Mouse (Mus musculus): ENCODE measurements at regions not wholly inside any gene's neighbourhood (a gene's known extent, or its start where the extent isn't known, plus 50 kb on each side); places are given as distances from the start of the nearest gene placed in this dataset.

DNA sequence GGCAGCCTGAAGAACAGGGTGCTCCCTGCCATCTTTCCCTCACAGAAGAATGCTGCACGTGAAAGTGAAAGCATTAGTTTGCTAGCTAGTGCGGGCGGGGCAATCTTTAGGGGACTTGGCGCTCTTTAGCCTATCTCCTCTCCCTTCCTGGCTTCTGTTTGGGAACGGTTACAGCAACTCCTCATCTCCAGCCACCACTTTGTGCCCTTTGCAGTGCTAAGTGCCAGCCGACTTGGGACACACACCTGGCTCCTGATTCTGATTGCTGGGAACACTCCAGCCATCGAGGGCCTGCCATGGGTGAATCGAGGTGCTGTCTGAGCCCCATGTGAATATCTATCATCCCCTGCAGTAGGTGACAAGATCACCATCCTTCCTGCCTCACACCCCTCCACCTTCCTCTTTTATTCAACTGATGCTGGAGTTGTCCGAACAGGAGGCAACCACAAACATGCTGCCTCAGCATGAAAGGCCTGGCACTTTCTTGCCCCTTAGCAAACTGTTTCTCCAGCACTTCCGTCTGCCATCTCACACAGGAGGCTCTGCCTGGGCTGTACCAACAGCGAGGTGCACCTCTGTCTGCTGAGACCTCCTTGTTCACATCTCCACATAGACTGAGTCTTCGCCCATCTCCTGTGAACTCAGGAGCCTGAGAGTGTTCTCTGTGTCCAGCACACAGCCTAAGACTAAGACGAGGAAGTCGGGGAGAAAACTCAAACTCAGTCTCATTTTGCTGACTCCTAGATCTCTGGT is 66.2 kb upstream of the Glrp1 start:
- Histone ChIP-seq H3K27ac (ENCODE audit: insufficient read depth, low read depth, low read length) (no peak overlapping the region), H3K36me3 (ENCODE audit: control insufficient read depth, insufficient read depth, low read length) (no peaks in the 10 kb centered on the region), H3K4me1 (ENCODE audit: control insufficient read depth, insufficient read depth, low read length) (no peaks in the 10 kb centered on the region), H3K4me3 (ENCODE audit: insufficient read depth, low read depth, low read length) (no peak overlapping the region), H3K27me3 (replicated peaks; ENCODE audit: control insufficient read depth, insufficient read depth, low read length) (no peaks in the 10 kb centered on the region)
- WGBS: 70% methylated on average over 14 of the region's 14 CpGs
- TF ChIP-seq CTCF (conservative IDR thresholded peaks at IDR 0.05; ENCODE audit: insufficient read depth, insufficient read length, low read depth, low read length) (no peak), POLR2A (IDR thresholded peaks at IDR 0.05; ENCODE audit: low read depth, low read length) (no peak)
- DNase-seq: peak; percentile 48

DNA sequence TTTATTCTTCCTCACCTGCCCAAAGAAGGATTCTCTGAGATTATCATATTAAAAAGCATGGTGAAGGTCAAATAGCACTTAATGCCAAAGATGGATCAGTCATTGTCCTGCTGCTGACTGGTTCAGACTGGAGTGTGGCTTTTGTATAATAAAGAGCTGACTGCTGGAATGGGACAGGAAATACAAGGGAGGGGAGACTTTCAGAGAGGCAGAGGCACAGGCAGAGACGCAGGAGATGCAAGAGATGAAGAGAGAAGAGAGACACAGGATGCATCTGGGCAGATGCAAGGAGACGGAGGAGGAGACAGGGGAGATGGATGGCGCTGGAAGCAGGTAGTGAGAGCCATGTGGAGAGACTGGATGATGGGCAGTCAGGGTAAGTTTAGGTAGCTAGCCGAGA is 65.4 kb upstream of the Glrp1 start:
- 75% methylated on average over 4 of the region's 4 CpGs for WGBS
- no peak overlapping the region for H3K4me3 ChIP-seq (ENCODE audit: insufficient read depth, low read depth, low read length)
- no peak for TF ChIP-seq CTCF (conservative IDR thresholded peaks at IDR 0.05; ENCODE audit: insufficient read depth, insufficient read length, low read depth, low read length)
- no peak for TF ChIP-seq POLR2A (IDR thresholded peaks at IDR 0.05; ENCODE audit: low read depth, low read length)
- H3K36me3 ChIP-seq (ENCODE audit: control insufficient read depth, insufficient read depth, low read length): no peaks in the 10 kb centered on the region
- H3K27me3 ChIP-seq (replicated peaks; ENCODE audit: control insufficient read depth, insufficient read depth, low read length): no peaks in the 10 kb centered on the region
- no peaks in the 10 kb centered on the region for H3K4me1 ChIP-seq (ENCODE audit: control insufficient read depth, insufficient read depth, low read length)
- no peak overlapping the region for H3K27ac ChIP-seq (ENCODE audit: insufficient read depth, low read depth, low read length)
- no peak for DNase-seq

DNA sequence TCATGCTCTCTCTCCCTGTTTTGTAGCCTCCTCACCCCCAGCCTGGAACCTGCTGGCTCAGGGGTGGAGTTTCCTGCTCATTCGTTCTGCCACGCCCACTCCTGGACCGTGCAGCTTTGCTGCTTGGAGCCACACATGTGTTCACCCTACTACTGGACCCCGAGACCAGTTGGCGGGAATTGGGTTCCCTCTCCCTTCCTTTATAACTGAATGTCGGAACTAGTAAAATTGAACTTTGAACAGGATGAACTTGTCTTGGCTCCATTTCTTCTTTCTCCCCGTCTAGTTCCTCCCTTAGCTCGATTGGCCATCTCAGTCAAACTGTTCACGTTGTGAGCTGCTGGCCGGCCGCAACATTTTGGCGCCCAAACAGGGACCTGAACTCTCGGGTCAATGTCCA is 62.3 kb upstream of the Glrp1 start:
- no peaks in the 10 kb centered on the region for H3K4me1 ChIP-seq (ENCODE audit: control insufficient read depth, insufficient read depth, low read length)
- WGBS: 83% methylated on average over 13 of the region's 13 CpGs
- H3K27ac ChIP-seq (ENCODE audit: insufficient read depth, low read depth, low read length): no peak overlapping the region
- TF ChIP-seq CTCF (conservative IDR thresholded peaks at IDR 0.05; ENCODE audit: insufficient read depth, insufficient read length, low read depth, low read length): no peak
- no peak for TF ChIP-seq POLR2A (IDR thresholded peaks at IDR 0.05; ENCODE audit: low read depth, low read length)
- no peak overlapping the region for H3K4me3 ChIP-seq (ENCODE audit: insufficient read depth, low read depth, low read length)
- DNase-seq: peak; percentile 54
- H3K36me3 ChIP-seq (ENCODE audit: control insufficient read depth, insufficient read depth, low read length): no peaks in the 10 kb centered on the region
- H3K27me3 ChIP-seq (replicated peaks; ENCODE audit: control insufficient read depth, insufficient read depth, low read length): no peaks in the 10 kb centered on the region

DNA sequence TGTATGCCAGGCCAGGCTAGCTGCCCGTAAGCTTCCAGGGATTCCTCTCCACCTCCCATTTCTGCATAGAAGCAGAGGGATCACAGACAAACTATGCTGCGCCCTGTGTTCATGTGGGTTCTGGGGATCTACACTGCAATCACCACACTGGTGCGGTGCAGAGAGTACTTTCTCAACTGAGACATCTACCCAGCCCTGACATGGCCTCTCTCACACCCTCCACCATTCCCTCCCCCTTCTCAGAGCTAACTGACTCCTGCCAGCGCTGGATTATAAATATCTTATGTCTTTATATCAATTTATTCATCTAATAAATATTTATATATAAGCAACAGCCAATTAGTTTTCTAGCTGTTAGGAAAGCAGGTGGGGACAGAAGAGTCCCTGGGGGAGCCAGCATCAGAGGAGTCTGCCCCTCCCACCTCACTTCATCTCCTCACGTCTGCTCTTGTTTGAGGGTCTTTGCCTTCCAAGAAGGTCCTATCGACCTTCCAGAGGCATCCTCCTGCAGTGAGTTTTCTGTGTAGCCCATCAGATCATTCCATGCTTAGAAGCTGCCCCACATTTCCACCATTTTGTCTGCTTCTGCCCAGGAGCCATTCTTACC is 58.7 kb upstream of the Glrp1 start:
- H3K4me3 ChIP-seq (ENCODE audit: insufficient read depth, low read depth, low read length): no peak overlapping the region
- H3K27me3 ChIP-seq (replicated peaks; ENCODE audit: control insufficient read depth, insufficient read depth, low read length): no peaks in the 10 kb centered on the region
- DNase-seq: no peak
- H3K36me3 ChIP-seq (ENCODE audit: control insufficient read depth, insufficient read depth, low read length): no peaks in the 10 kb centered on the region
- WGBS: 88% methylated on average over 6 of the region's 6 CpGs
- no peak for TF ChIP-seq CTCF (conservative IDR thresholded peaks at IDR 0.05; ENCODE audit: insufficient read depth, insufficient read length, low read depth, low read length)
- TF ChIP-seq POLR2A (IDR thresholded peaks at IDR 0.05; ENCODE audit: low read depth, low read length): no peak
- no peaks in the 10 kb centered on the region for H3K4me1 ChIP-seq (ENCODE audit: control insufficient read depth, insufficient read depth, low read length)
- no peak overlapping the region for H3K27ac ChIP-seq (ENCODE audit: insufficient read depth, low read depth, low read length)

DNA sequence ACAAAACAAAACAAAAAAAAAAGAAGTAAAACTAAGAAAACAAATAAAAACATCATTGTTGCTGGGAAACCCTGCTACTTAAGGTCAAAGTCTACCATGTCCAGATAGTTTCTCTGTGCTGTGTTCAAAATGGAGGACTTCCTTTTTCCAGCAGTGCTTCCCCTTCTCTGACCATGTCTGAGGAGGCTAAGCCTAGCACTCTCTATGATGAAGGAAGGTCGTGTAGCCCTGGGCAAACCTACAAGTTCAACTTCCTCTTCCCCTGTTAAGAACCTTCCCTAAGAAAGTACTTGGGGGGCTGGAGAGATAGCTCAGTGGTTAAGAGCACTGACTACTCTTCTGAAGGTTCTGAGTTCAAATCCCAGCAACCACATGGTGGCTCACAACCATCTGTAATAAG is 57.3 kb upstream of the Glrp1 start:
- peak; percentile 8 for DNase-seq
- Histone ChIP-seq H3K36me3 (ENCODE audit: control insufficient read depth, insufficient read depth, low read length) (no peaks in the 10 kb centered on the region), H3K4me3 (ENCODE audit: insufficient read depth, low read depth, low read length) (no peak overlapping the region), H3K27me3 (replicated peaks; ENCODE audit: control insufficient read depth, insufficient read depth, low read length) (no peaks in the 10 kb centered on the region), H3K27ac (ENCODE audit: insufficient read depth, low read depth, low read length) (no peak overlapping the region), H3K4me1 (ENCODE audit: control insufficient read depth, insufficient read depth, low read length) (no peaks in the 10 kb centered on the region)
- TF ChIP-seq POLR2A (IDR thresholded peaks at IDR 0.05; ENCODE audit: low read depth, low read length) (no peak), CTCF (conservative IDR thresholded peaks at IDR 0.05; ENCODE audit: insufficient read depth, insufficient read length, low read depth, low read length) (no peak)
- WGBS: 74% methylated on average over 1 of the region's 1 CpGs

DNA sequence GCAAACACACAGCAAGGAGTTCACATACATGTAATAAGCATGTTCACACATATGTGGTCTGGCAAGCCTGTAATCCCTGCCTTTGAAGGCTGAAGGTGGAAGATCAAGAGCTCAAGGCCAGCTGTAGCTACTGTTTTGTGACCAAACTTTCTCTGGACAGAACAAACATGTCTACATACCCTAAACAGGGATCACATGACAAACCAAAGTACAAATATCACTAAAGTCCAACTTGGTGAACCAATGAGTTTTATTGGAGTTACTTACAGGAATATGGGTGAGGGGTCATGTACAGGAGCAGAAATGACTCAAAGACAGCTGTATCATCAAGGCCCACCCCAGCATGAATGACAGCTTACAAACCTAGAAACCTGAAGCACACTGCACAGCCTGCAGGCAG is 56.6 kb upstream of the Glrp1 start:
- peak; percentile 53 for DNase-seq
- Histone ChIP-seq H3K36me3 (ENCODE audit: control insufficient read depth, insufficient read depth, low read length) (no peaks in the 10 kb centered on the region), H3K4me3 (ENCODE audit: insufficient read depth, low read depth, low read length) (no peak overlapping the region), H3K4me1 (ENCODE audit: control insufficient read depth, insufficient read depth, low read length) (no peaks in the 10 kb centered on the region), H3K27me3 (replicated peaks; ENCODE audit: control insufficient read depth, insufficient read depth, low read length) (no peaks in the 10 kb centered on the region), H3K27ac (ENCODE audit: insufficient read depth, low read depth, low read length) (no peak overlapping the region)
- TF ChIP-seq POLR2A (IDR thresholded peaks at IDR 0.05; ENCODE audit: low read depth, low read length) (no peak), CTCF (conservative IDR thresholded peaks at IDR 0.05; ENCODE audit: insufficient read depth, insufficient read length, low read depth, low read length) (no peak)

DNA sequence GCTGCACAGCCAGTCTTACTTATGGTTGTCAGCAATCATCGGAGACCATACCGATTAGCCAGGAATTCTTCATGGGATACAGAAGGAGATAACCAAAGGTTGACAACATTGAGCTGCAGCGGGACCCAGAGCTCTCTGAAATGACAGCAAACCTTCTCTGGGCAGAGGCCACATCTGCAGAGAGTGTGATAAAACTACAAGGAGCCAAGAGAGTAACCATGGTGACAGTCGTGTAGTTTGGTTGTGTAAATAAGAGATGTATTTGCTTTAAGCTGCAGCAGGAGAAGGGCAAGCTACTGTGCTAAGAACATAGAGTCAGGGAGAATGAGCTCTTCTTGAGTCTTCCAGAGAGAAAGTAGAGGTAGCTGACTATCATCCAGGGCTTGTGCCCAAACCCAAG is 55.0 kb upstream of the Glrp1 start:
- Histone ChIP-seq H3K36me3 (ENCODE audit: control insufficient read depth, insufficient read depth, low read length) (no peaks in the 10 kb centered on the region), H3K4me3 (ENCODE audit: insufficient read depth, low read depth, low read length) (no peak overlapping the region), H3K27me3 (replicated peaks; ENCODE audit: control insufficient read depth, insufficient read depth, low read length) (no peaks in the 10 kb centered on the region), H3K27ac (ENCODE audit: insufficient read depth, low read depth, low read length) (no peak overlapping the region), H3K4me1 (ENCODE audit: control insufficient read depth, insufficient read depth, low read length) (no peaks in the 10 kb centered on the region)
- TF ChIP-seq POLR2A (IDR thresholded peaks at IDR 0.05; ENCODE audit: low read depth, low read length): no peak
- TF ChIP-seq CTCF (conservative IDR thresholded peaks at IDR 0.05; ENCODE audit: insufficient read depth, insufficient read length, low read depth, low read length): no peak
- DNase-seq: no peak
- 77% methylated on average over 4 of the region's 4 CpGs for WGBS

All from kidney, adult 2 months (tissue).